Mouse (Mus musculus) ES-Bruce4 (cell line): ENCODE results near the gene Pde6c.

ENCODE experiments used
- CTCF ChIP-seq: IDR thresholded peaks from one replicate; pipeline ENCODE4 v1.8.1; 2011; ENCODE audit warnings: low read depth, low read length
- POLR2A ChIP-seq: IDR thresholded peaks from one replicate; pipeline ENCODE4 v1.8.1; 2011; ENCODE audit warnings: low read length; ENCODE audit not compliant: insufficient read depth

DNA sequence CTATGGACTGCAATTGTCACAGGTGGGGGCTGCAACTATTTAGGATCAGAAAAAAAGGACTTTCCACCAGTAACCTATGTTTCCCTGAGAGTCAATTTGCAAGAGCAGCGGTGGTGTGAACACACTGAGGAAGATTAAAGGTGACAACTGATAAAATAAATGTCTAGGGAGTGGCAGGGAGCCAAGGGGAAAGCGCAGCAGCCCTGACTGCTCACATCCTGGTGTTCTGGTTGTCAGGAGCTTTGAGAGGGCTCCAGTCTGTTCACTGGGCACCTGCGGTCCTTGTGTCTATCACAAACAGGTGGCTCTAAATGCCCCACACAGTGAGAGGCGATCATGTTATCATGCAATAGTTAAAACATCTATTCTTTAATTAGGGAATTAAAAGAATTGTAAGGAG is 20.0 kb upstream of the Pde6c start:
- no peak for TF ChIP-seq CTCF
- TF ChIP-seq POLR2A = no peak
